Mouse (Mus musculus): ENCODE results near the gene Pecam1. TPM values are rescaled to one million over a fixed set of nuclear protein-coding genes. Genes with fewer than 3 reads are reported as not detected.

Pecam1 gene
- polyA plus RNA-seq, 1 experiment from 2014 or later = 17.4 TPM

Small RNA genes within 50 kb of the gene (microRNA-seq; reads per million reads assigned to microRNA genes)
- gene Gm25994 (not detected), gene Mir3064 (15.1 reads per million, percentile 26 among the genes with 10 or more reads in this experiment)

Other genes with a start within 250 kb of the Pecam1 start
- 21.3 and 21.7 TPM in 2 replicates for gene Tex2, start 137.2 kb downstream of the Pecam1 start, polyA plus RNA-seq (2015; fragmentation: Nextera tagmentation; extraction: Ambion mirVana)
- 0.78 and 1.3 TPM in 2 replicates for gene Milr1, start 598 bp upstream of the Pecam1 start, polyA plus RNA-seq (2015; fragmentation: Nextera tagmentation; extraction: Ambion mirVana)
- gene Polg2, start 28.9 kb upstream of the Pecam1 start, polyA plus RNA-seq (2015; fragmentation: Nextera tagmentation; extraction: Ambion mirVana) = 9.1 and 9.7 TPM in 2 replicates
- 431 and 450 TPM in 2 replicates for gene Ddx5, start 38.6 kb upstream of the Pecam1 start, polyA plus RNA-seq (2015; fragmentation: Nextera tagmentation; extraction: Ambion mirVana)
- 15.7 and 18.2 TPM in 2 replicates for gene Cep95, start 38.6 kb upstream of the Pecam1 start, polyA plus RNA-seq (2015; fragmentation: Nextera tagmentation; extraction: Ambion mirVana)
- gene Smurf2, start 170.1 kb upstream of the Pecam1 start, polyA plus RNA-seq (2015; fragmentation: Nextera tagmentation; extraction: Ambion mirVana) = 14.8 and 15.7 TPM in 2 replicates
- gene Kpna2, start 248.9 kb upstream of the Pecam1 start, polyA plus RNA-seq (2015; fragmentation: Nextera tagmentation; extraction: Ambion mirVana) = 189 TPM in 2 replicates

Data from hindbrain, embryonic 13.5 days (tissue).